ENCODE assay signal across 14 mouse cellular contexts in genomic region chr11:19117121-19117520, GRCm38 (mm10).
"Had no signal": no experiment of that assay in that cellular context is flagged by ENCODE, and none has a peak within 500 bp of the region (broad histone marks: within the 10 kb centered on the region; RNA-seq: fewer than 3 reads in every experiment).

No protein-coding gene starts in this region.

- H3K4me3 ChIP-seq: kidney, embryonic 15.5 days; liver, embryonic 13.5 days; neural tube, embryonic 12.5 days; neural tube, embryonic 15.5 days had no signal

- H3K27me3 ChIP-seq: kidney, embryonic 15.5 days; liver, embryonic 13.5 days; neural tube, embryonic 12.5 days; neural tube, embryonic 15.5 days had no signal

- DNase-seq: kidney, postnatal 10 days; kidney, postnatal 36 days; liver, embryonic 13.5 days; lung, adult 2 months; lung, postnatal 14 days; lung, postnatal 4 days; midbrain, embryonic 14.5 days; right cerebral cortex, adult 18-20 months; right cerebral cortex, postnatal 14 days; right cerebral cortex, postnatal 4 days; thymus, postnatal 36 days had no signal

- H3K36me3 ChIP-seq: kidney, embryonic 15.5 days; liver, embryonic 13.5 days; neural tube, embryonic 12.5 days; neural tube, embryonic 15.5 days had no signal
